Mouse (Mus musculus): ENCODE measurements around the gene Nrxn3.

GRCm38 (mm10) chr12:88910761-88911160 lies 188.1 kb downstream of the Nrxn3 start:
- TF ChIP-seq CTCF (IDR thresholded peaks at IDR 0.05; ENCODE audit: borderline replicate concordance, insufficient read depth, low read length) (no peak), POLR2A (IDR thresholded peaks at IDR 0.05; ENCODE audit: low read depth, low read length) (no peak)
